Mouse (Mus musculus) liver, embryonic 12.5 days (tissue): ENCODE measurements around the gene Capns1. TPM values are rescaled to one million over a fixed set of nuclear protein-coding genes. Genes with fewer than 3 reads are reported as not detected.
"Not testable (repeated sequence)": the region's sequence is repeated elsewhere in the genome, so short reads cannot be mapped to it uniquely, and the experiment has no call there.

ENCODE experiments used
- ATAC-seq: fragments of 200-750 bp; cut with Nextera tagmentation; 2 replicates; pipeline ENCODE4 v1.8.0; 2017; ENCODE audit warnings: moderate number of reproducible peaks, mild to moderate bottlenecking, moderate library complexity
- H3K27ac ChIP-seq: fragments of 300-500 bp; sonication (generic); 2 replicates; pipeline ENCODE4 v1.5.1; 2016; ENCODE audit warnings: mild to moderate bottlenecking
- H3K27me3 ChIP-seq: fragments of 300-500 bp; sonication (generic); replicated peaks from 2 replicates; pipeline ENCODE4 v1.6.1; 2016; ENCODE audit warnings: mild to moderate bottlenecking, moderate library complexity
- H3K36me3 ChIP-seq: fragments of 300-500 bp; sonication (generic); 2 replicates; pipeline ENCODE4 v1.6.1; 2016; ENCODE audit warnings: mild to moderate bottlenecking, moderate library complexity
- H3K4me1 ChIP-seq: fragments of 300-500 bp; sonication (generic); 2 replicates; pipeline ENCODE4 v1.6.1; 2016
- H3K4me2 ChIP-seq: fragments of 300-500 bp; sonication (generic); 2 replicates; pipeline ENCODE4 v1.6.1; 2016; ENCODE audit warnings: mild to moderate bottlenecking, moderate library complexity
- H3K4me3 ChIP-seq: fragments of 300-500 bp; sonication (generic); 2 replicates; pipeline ENCODE4 v1.5.1; 2016; ENCODE audit warnings: mild to moderate bottlenecking, moderate library complexity
- H3K9ac ChIP-seq: fragments of 300-500 bp; sonication (generic); 2 replicates; pipeline ENCODE4 v1.6.1; 2016; ENCODE audit warnings: mild to moderate bottlenecking, moderate library complexity
- H3K9me3 ChIP-seq: fragments of 300-500 bp; sonication (generic); replicated peaks from 2 replicates; pipeline ENCODE4 v1.6.1; 2016; ENCODE audit warnings: mild to moderate bottlenecking, moderate library complexity
- WGBS: fragments of 180-500 bp; shearing (Covaris S2); methylation state at CpG from one replicate; pipeline ENCODE4 v1.1.7; 2016; ENCODE audit not compliant: insufficient replicate concordance; 5-methylcytosine and 5-hydroxymethylcytosine counted together
- polyA plus RNA-seq: library from polyadenylated mRNA; unstranded; fragments of >200 nt; fragmentation: Nextera tagmentation; extraction: Ambion mirVana; gene quantifications from 2 replicates; pipeline ENCODE4 v1.2.1, GENCODE M21; 2016

Capns1 gene
- polyA plus RNA-seq, 1 experiment from 2014 or later: 49.2 TPM

GRCm38 (mm10) chr7:30221433-30221832, 22.8 kb upstream of the Capns1 start:
- no peak for ATAC-seq
- H3K27ac ChIP-seq: no peak overlapping the region
- H3K4me1 ChIP-seq: peaks cover 30% of the 10 kb centered on the region
- H3K36me3 ChIP-seq: peaks cover 36% of the 10 kb centered on the region
- H3K9ac ChIP-seq: no peak overlapping the region
- no peak overlapping the region for H3K4me3 ChIP-seq
- H3K27me3 ChIP-seq: no peaks in the 10 kb centered on the region
- 63% methylated on average over 3 of the region's 3 CpGs for WGBS
- no peak overlapping the region for H3K4me2 ChIP-seq
- H3K9me3 ChIP-seq: 0 out of 2 replicates have a peak, but pooled peaks cover 3% of the 10 kb centered on the region

- Histone ChIP-seq H3K27me3 (no peaks in the 10 kb centered on the region), H3K9me3 (0 out of 2 replicates have a peak, but pooled peaks cover 3% of the 10 kb centered on the region), H3K36me3 (peaks cover 21% of the 10 kb centered on the region), H3K4me1 (peaks cover 32% of the 10 kb centered on the region), H3K9ac (peak overlapping the region; percentile 61), H3K4me3 (peak overlapping the region; percentile 53), H3K27ac (no peak overlapping the region), H3K4me2 (peak overlapping the region; percentile 82)
- WGBS: 19% methylated on average over 11 of the region's 11 CpGs
- ATAC-seq: no peak
These were observed 21.4 kb upstream of the Capns1 start for GRCm38 (mm10) chr7:30220008-30220356.

GRCm38 (mm10) chr7:30219293-30220007, 20.8 kb upstream of the Capns1 start:
- H3K9ac ChIP-seq: peak overlapping the region; percentile 61
- H3K27ac ChIP-seq: no peak overlapping the region

GRCm38 (mm10) chr7:30217277-30217676, 18.7 kb upstream of the Capns1 start:
- Histone ChIP-seq H3K36me3 (no peaks in the 10 kb centered on the region), H3K4me2 (no peak overlapping the region), H3K27ac (no peak overlapping the region), H3K9ac (no peak overlapping the region), H3K27me3 (no peaks in the 10 kb centered on the region), H3K9me3 (no peaks in the 10 kb centered on the region), H3K4me3 (no peak overlapping the region), H3K4me1 (peaks cover 28% of the 10 kb centered on the region)
- ATAC-seq: no peak
- WGBS: 68% methylated on average over 2 of the region's 2 CpGs

More at GRCm38 (mm10) chr7:30219293-30220007, 20.8 kb upstream of the Capns1 start:
- Histone ChIP-seq H3K4me2 (peak overlapping the region; percentile 82), H3K4me3 (peak overlapping the region; percentile 53), H3K36me3 (peaks cover 18% of the 10 kb centered on the region), H3K9me3 (0 out of 2 replicates have a peak, but pooled peaks cover 3% of the 10 kb centered on the region), H3K27me3 (no peaks in the 10 kb centered on the region), H3K4me1 (peaks cover 32% of the 10 kb centered on the region)
- WGBS: 8% methylated on average over 16 of the region's 16 CpGs
- ATAC-seq: peak; percentile 48

- Histone ChIP-seq H3K9ac (no peak overlapping the region), H3K4me2 (peak overlapping the region; percentile 45), H3K4me1 (peaks cover 22% of the 10 kb centered on the region), H3K9me3 (no peaks in the 10 kb centered on the region), H3K27ac (no peak overlapping the region), H3K36me3 (no peaks in the 10 kb centered on the region), H3K4me3 (no peak overlapping the region), H3K27me3 (no peaks in the 10 kb centered on the region)
- under 1% methylated on average over 16 of the region's 16 CpGs for WGBS
- ATAC-seq: peak; percentile 65
These were observed 18.1 kb upstream of the Capns1 start for GRCm38 (mm10) chr7:30216723-30217151.

GRCm38 (mm10) chr7:30215875-30216274, 17.3 kb upstream of the Capns1 start:
- no peak for ATAC-seq
- 79% methylated on average over 3 of the region's 3 CpGs for WGBS

GRCm38 (mm10) chr7:30213881-30214280, 15.3 kb upstream of the Capns1 start:
- Histone ChIP-seq H3K9ac (no peak overlapping the region), H3K4me1 (peaks cover 7% of the 10 kb centered on the region), H3K4me2 (no peak overlapping the region), H3K27me3 (no peaks in the 10 kb centered on the region), H3K4me3 (no peak overlapping the region), H3K36me3 (no peaks in the 10 kb centered on the region), H3K9me3 (no peaks in the 10 kb centered on the region), H3K27ac (no peak overlapping the region)
- ATAC-seq: no peak
- WGBS: 75% methylated on average over 3 of the region's 3 CpGs

More at GRCm38 (mm10) chr7:30215875-30216274, 17.3 kb upstream of the Capns1 start:
- H3K4me2 ChIP-seq: no peak overlapping the region
- H3K27me3 ChIP-seq: no peaks in the 10 kb centered on the region
- H3K9ac ChIP-seq: no peak overlapping the region
- peaks cover 21% of the 10 kb centered on the region for H3K4me1 ChIP-seq
- no peaks in the 10 kb centered on the region for H3K9me3 ChIP-seq
- H3K27ac ChIP-seq: no peak overlapping the region
- no peak overlapping the region for H3K4me3 ChIP-seq
- H3K36me3 ChIP-seq: no peaks in the 10 kb centered on the region

- no peaks in the 10 kb centered on the region for H3K9me3 ChIP-seq
- no peak overlapping the region for H3K4me2 ChIP-seq
- no peak overlapping the region for H3K9ac ChIP-seq
- H3K4me3 ChIP-seq: no peak overlapping the region
- no peaks in the 10 kb centered on the region for H3K4me1 ChIP-seq
- WGBS: 29% methylated on average over 4 of the region's 4 CpGs
- no peak overlapping the region for H3K27ac ChIP-seq
- H3K27me3 ChIP-seq: no peaks in the 10 kb centered on the region; the same call in 1 of the 2 replicates
- ATAC-seq: no peak
- no peaks in the 10 kb centered on the region for H3K36me3 ChIP-seq
These were observed 12.4 kb upstream of the Capns1 start for GRCm38 (mm10) chr7:30211025-30211424.

GRCm38 (mm10) chr7:30206364-30206763, 7.8 kb upstream of the Capns1 start:
- not testable (repeated sequence) for H3K4me3 ChIP-seq, ATAC-seq, H3K9me3 ChIP-seq, H3K4me2 ChIP-seq, H3K27me3 ChIP-seq, H3K9ac ChIP-seq, H3K36me3 ChIP-seq, H3K27ac ChIP-seq
- WGBS: 43% methylated on average over 5 of the region's 5 CpGs
- peaks cover 12% of the 10 kb centered on the region for H3K4me1 ChIP-seq

- Histone ChIP-seq H3K9me3 (no peaks in the 10 kb centered on the region), H3K9ac (no peak overlapping the region), H3K36me3 (no peaks in the 10 kb centered on the region), H3K4me1 (peaks cover 12% of the 10 kb centered on the region), H3K27me3 (no peaks in the 10 kb centered on the region; the same call in 1 of the 2 replicates), H3K27ac (no peak overlapping the region), H3K4me2 (no peak overlapping the region), H3K4me3 (no peak overlapping the region)
- WGBS: 3% methylated on average over 2 of the region's 2 CpGs
- ATAC-seq: no peak
These were observed 6.8 kb upstream of the Capns1 start for GRCm38 (mm10) chr7:30205383-30205782.

GRCm38 (mm10) chr7:30204380-30204779, 5.8 kb upstream of the Capns1 start:
- H3K36me3 ChIP-seq: no peaks in the 10 kb centered on the region
- H3K4me2 ChIP-seq: peak overlapping the region; percentile 37
- H3K4me1 ChIP-seq: peaks cover 12% of the 10 kb centered on the region
- H3K27ac ChIP-seq: no peak overlapping the region
- H3K9me3 ChIP-seq: no peaks in the 10 kb centered on the region
- H3K27me3 ChIP-seq: no peaks in the 10 kb centered on the region; the same call in 1 of the 2 replicates
- WGBS: 29% methylated on average over 8 of the region's 8 CpGs
- ATAC-seq: no peak
- H3K4me3 ChIP-seq: no peak overlapping the region
- H3K9ac ChIP-seq: no peak overlapping the region

GRCm38 (mm10) chr7:30202895-30203690, 4.5 kb upstream of the Capns1 start:
- Histone ChIP-seq H3K4me3 (no peak overlapping the region), H3K27me3 (no peaks in the 10 kb centered on the region), H3K27ac (no peak overlapping the region), H3K4me1 (peaks cover 18% of the 10 kb centered on the region), H3K9me3 (no peaks in the 10 kb centered on the region), H3K4me2 (no peak overlapping the region), H3K36me3 (no peaks in the 10 kb centered on the region), H3K9ac (no peak overlapping the region)
- WGBS: 78% methylated on average over 11 of the region's 11 CpGs
- no peak for ATAC-seq
